Comparison of ENCODE assay signal across 9 mouse cellular contexts in the genomic region with DNA sequence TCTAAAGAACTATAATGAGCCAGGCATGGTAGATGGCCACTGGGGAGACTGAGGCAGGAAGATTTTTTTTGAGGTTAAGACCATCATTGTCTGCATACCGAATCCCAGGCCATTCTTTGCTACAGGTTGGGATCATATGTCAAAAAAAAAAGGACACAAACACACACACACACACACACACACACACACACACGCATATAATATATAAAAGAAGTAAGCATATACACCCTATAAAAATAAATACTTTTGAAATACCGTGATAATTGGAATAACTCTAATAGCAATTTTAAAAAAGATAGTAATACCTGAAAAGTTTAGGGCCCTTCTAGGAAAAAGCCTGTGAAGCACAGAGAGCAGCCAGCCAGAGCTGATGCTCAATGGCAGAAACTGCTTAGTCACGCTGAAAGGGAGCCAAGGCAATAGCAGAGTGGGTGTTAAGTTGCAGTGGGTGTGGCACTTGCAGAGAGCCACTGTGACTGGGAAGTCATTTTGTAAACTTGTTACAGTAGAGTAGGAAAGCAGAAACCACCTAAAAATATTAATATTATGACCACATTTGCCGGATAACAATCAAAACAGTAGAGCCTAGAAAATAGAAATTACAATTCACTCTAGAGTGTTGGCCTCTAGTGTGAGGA.
DNase-seq lines count a peak whose midpoint lies in the region; ATAC-seq lines count a peak whose summit lies in the region.
"Had no signal": no experiment of that assay in that cellular context is flagged by ENCODE, and none has a peak within 500 bp of the region (broad histone marks: within the 10 kb centered on the region; RNA-seq: fewer than 3 reads in every experiment).

No protein-coding gene starts in this region.

- no peaks in the 10 kb centered on the region for H3K9me3 ChIP-seq in forebrain, embryonic 14.5 days (replicated peaks; ENCODE audit: control insufficient read depth, low read length)
- H3K9me3 ChIP-seq in forebrain, embryonic 15.5 days, result no peaks in the 10 kb centered on the region
- no peaks in the 10 kb centered on the region for H3K9me3 ChIP-seq in liver, embryonic 11.5 days (ENCODE audit: control insufficient read depth, low read length)
- H3K9me3 ChIP-seq in midbrain, embryonic 15.5 days, result no peaks in the 10 kb centered on the region

- H3K4me1 ChIP-seq in forebrain, embryonic 14.5 days (ENCODE audit: control insufficient read depth, insufficient read depth, low read length), result no peaks in the 10 kb centered on the region
- H3K4me1 ChIP-seq in forebrain, embryonic 15.5 days, result no peaks in the 10 kb centered on the region
- no peaks in the 10 kb centered on the region; the same call in 1 of the 2 replicates for H3K4me1 ChIP-seq in liver, embryonic 11.5 days (replicated peaks; ENCODE audit: control insufficient read depth, insufficient read depth, low read length)
- H3K4me1 ChIP-seq in midbrain, embryonic 15.5 days, result no peaks in the 10 kb centered on the region

- no peak overlapping the region for H3K4me3 ChIP-seq in forebrain, embryonic 14.5 days (ENCODE audit: low read depth, low read length)
- H3K4me3 ChIP-seq in forebrain, embryonic 15.5 days, result no peak overlapping the region
- no peak overlapping the region for H3K4me3 ChIP-seq in liver, embryonic 11.5 days (ENCODE audit: low read depth, low read length)
- H3K4me3 ChIP-seq in midbrain, embryonic 15.5 days, result no peak overlapping the region

- no peak for ATAC-seq in forebrain, embryonic 14.5 days
- ATAC-seq in forebrain, embryonic 15.5 days (replicated peaks), result no peak
- peak; percentile 95 for ATAC-seq in liver, embryonic 11.5 days (replicated peaks; ENCODE audit: low FRiP score)
- no peak for ATAC-seq in midbrain, embryonic 15.5 days (replicated peaks)
- ATAC-seq: Patski had no signal

- no peaks in the 10 kb centered on the region for H3K27me3 ChIP-seq in forebrain, embryonic 14.5 days (replicated peaks; ENCODE audit: control insufficient read depth, insufficient read depth, low read length)
- H3K27me3 ChIP-seq in forebrain, embryonic 15.5 days, result no peaks in the 10 kb centered on the region
- H3K27me3 ChIP-seq in liver, embryonic 11.5 days (replicated peaks; ENCODE audit: control insufficient read depth, insufficient read depth, low read length), result no peaks in the 10 kb centered on the region
- H3K27me3 ChIP-seq in midbrain, embryonic 15.5 days (replicated peaks), result no peaks in the 10 kb centered on the region
- H3K27me3 ChIP-seq: Patski had no signal

- H3K4me2 ChIP-seq in forebrain, embryonic 14.5 days (ENCODE audit: low read length), result no peak overlapping the region
- H3K4me2 ChIP-seq in forebrain, embryonic 15.5 days (replicated peaks), result no peak overlapping the region
- H3K4me2 ChIP-seq in liver, embryonic 11.5 days, result no peak overlapping the region
- H3K4me2 ChIP-seq in midbrain, embryonic 15.5 days, result no peak overlapping the region

- no peak overlapping the region for H3K27ac ChIP-seq in forebrain, embryonic 14.5 days (ENCODE audit: low read depth, low read length)
- no peak overlapping the region for H3K27ac ChIP-seq in forebrain, embryonic 15.5 days (replicated peaks)
- no peak overlapping the region for H3K27ac ChIP-seq in liver, embryonic 11.5 days (ENCODE audit: low read depth, low read length)
- H3K27ac ChIP-seq in midbrain, embryonic 15.5 days, result no peak overlapping the region

- H3K9ac ChIP-seq in forebrain, embryonic 14.5 days (ENCODE audit: low read length), result no peak overlapping the region
- no peak overlapping the region for H3K9ac ChIP-seq in forebrain, embryonic 15.5 days (replicated peaks)
- H3K9ac ChIP-seq in liver, embryonic 11.5 days (ENCODE audit: low read depth, low read length), result no peak overlapping the region
- no peak overlapping the region for H3K9ac ChIP-seq in midbrain, embryonic 15.5 days

- no peaks in the 10 kb centered on the region for H3K36me3 ChIP-seq in forebrain, embryonic 14.5 days (ENCODE audit: control insufficient read depth, insufficient read depth, low read length)
- H3K36me3 ChIP-seq in forebrain, embryonic 15.5 days, result no peaks in the 10 kb centered on the region
- no peaks in the 10 kb centered on the region for H3K36me3 ChIP-seq in liver, embryonic 11.5 days (ENCODE audit: control insufficient read depth, insufficient read depth, low read length)
- no peaks in the 10 kb centered on the region for H3K36me3 ChIP-seq in midbrain, embryonic 15.5 days (replicated peaks)

- intact Hi-C loops in heart, postnatal 10 days (cut with DNase I), result no loop called here

- DNase-seq in forebrain, embryonic 14.5 days (ENCODE audit: low spot score), result peak; percentile 20
- peak; percentile 22 to 28 for DNase-seq in B cell, adult 2 months
- DNase-seq in embryo, embryonic 10.5 days (ENCODE audit: low spot score), result peak; percentile 50
- DNase-seq in heart, postnatal 10 days, result peak; percentile 70 to 80
- DNase-seq in liver, embryonic 11.5 days (ENCODE audit: low spot score), result no peak
- peak; percentile 37 to 61 for DNase-seq in spleen, postnatal 14 days (ENCODE audit: low spot score in 2 of 2)

- WGBS in forebrain, embryonic 14.5 days, result 84% methylated on average over 5 of the region's 5 CpGs
- 81% methylated on average over 5 of the region's 5 CpGs for WGBS in forebrain, embryonic 15.5 days
- 61% methylated on average over 5 of the region's 5 CpGs for WGBS in liver, embryonic 11.5 days
- 72% methylated on average over 5 of the region's 5 CpGs for WGBS in midbrain, embryonic 15.5 days
